Mouse (Mus musculus) kidney, embryonic 16.5 days (tissue): ENCODE data around the gene Fkbp2. TPM values are rescaled to one million over a fixed set of nuclear protein-coding genes. Genes with fewer than 3 reads are reported as not detected.

ENCODE experiments used
- ATAC-seq: fragments of 200-750 bp; cut with Nextera tagmentation; 2 replicates; pipeline ENCODE4 v1.8.0; 2017; ENCODE audit warnings: moderate TSS enrichment; ENCODE audit not compliant: low FRiP score, low TSS enrichment
- H3K27ac ChIP-seq: fragments of 300-500 bp; sonication (generic); 2 replicates; pipeline ENCODE4 v1.5.1; 2014; ENCODE audit warnings: low read length
- H3K27me3 ChIP-seq: fragments of 300-500 bp; sonication (generic); 2 replicates; pipeline ENCODE4 v1.6.1; 2014; ENCODE audit warnings: low read length, control low read depth, mixed read lengths; ENCODE audit not compliant: insufficient read depth
- H3K36me3 ChIP-seq: fragments of 300-500 bp; sonication (generic); 2 replicates; pipeline ENCODE4 v1.6.1; 2014; ENCODE audit warnings: low read length, control low read depth, mixed read lengths; ENCODE audit not compliant: insufficient read depth
- H3K4me1 ChIP-seq: fragments of 300-500 bp; sonication (generic); 2 replicates; pipeline ENCODE4 v1.6.1; 2014; ENCODE audit warnings: low read length, control low read depth, mixed read lengths; ENCODE audit not compliant: insufficient read depth
- H3K4me2 ChIP-seq: fragments of 300-500 bp; sonication (generic); replicated peaks from 2 replicates; pipeline ENCODE4 v1.6.1; 2014; ENCODE audit warnings: low read depth, low read length
- H3K4me3 ChIP-seq: fragments of 300-500 bp; sonication (generic); 2 replicates; pipeline ENCODE4 v1.5.1; 2014; ENCODE audit warnings: mild to moderate bottlenecking, low read length
- H3K9ac ChIP-seq: fragments of 300-500 bp; sonication (generic); replicated peaks from 2 replicates; pipeline ENCODE4 v1.6.1; 2014; ENCODE audit warnings: low read length
- H3K9me3 ChIP-seq: fragments of 300-500 bp; sonication (generic); 2 replicates; pipeline ENCODE4 v1.6.1; 2016; ENCODE audit warnings: low read length, control low read depth
- WGBS: fragments of 180-500 bp; shearing (Covaris S2); extraction: QIAGEN DNeasy Blood & Tissue Kit; methylation state at CpG from one replicate; pipeline ENCODE4 v1.1.7; 2014; 5-methylcytosine and 5-hydroxymethylcytosine counted together
- polyA plus RNA-seq: library from polyadenylated mRNA; unstranded; fragments of >200 nt; fragmentation: Nextera tagmentation; extraction: Ambion mirVana; gene quantifications from 2 replicates; pipeline ENCODE4 v1.2.1, GENCODE M21; 2015

Fkbp2 gene
- polyA plus RNA-seq, 1 experiment from 2014 or later = 150 TPM

GRCm38 (mm10) chr19:6942764-6943163 is 37.5 kb downstream of the Fkbp2 start:
- ATAC-seq = 0 out of 2 replicates have a peak, but pooled peaks have one; percentile 2
- no peaks in the 10 kb centered on the region for H3K27me3 ChIP-seq
- H3K4me3 ChIP-seq = peak overlapping the region; percentile 87
- H3K9ac ChIP-seq = peak overlapping the region; percentile 96
- no peaks in the 10 kb centered on the region for H3K36me3 ChIP-seq
- H3K9me3 ChIP-seq = no peaks in the 10 kb centered on the region
- WGBS = 27% methylated on average over 5 of the region's 5 CpGs
- peak overlapping the region; percentile 97 for H3K27ac ChIP-seq
- H3K4me1 ChIP-seq = peaks cover 24% of the 10 kb centered on the region
- H3K4me2 ChIP-seq = peak overlapping the region; percentile 98

DNA sequence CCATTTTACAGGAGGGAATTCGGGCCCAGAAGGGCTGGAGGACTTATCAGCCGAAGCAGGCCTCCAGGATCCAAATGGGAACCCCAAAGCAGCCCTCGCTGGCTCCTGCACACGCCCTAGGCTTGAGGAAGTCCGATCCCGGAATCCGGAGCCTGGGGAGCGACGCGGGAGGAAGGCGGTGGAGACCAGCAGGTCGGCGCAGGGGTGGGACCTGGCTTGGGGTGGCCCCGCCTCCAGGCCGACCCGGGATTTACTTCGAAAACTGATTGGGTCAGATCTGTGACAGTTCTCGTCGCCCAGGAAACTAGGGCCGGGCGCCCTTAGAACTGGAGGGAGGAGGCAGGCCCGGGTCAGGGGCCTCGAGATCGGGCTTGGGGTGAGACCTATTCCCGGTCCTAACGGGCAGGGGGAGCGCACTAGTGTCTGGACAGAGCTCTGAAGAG is 38.0 kb downstream of the Fkbp2 start, which contains the start of gene Gpr137:
Gene Gpr137 (minus strand): TSS at position 232 of the 443 bp plus-strand sequence.
- Histone ChIP-seq H3K27ac (peak within 1 kb of the TSS; percentile 97), H3K27me3 (no peaks in the 10 kb centered on the region), H3K9ac (peak within 1 kb of the TSS; percentile 96), H3K4me3 (peak within 1 kb of the TSS; percentile 87), H3K36me3 (no peaks in the 10 kb centered on the region), H3K4me1 (peaks cover 28% of the 10 kb centered on the region), H3K9me3 (no peaks in the 10 kb centered on the region), H3K4me2 (peak within 1 kb of the TSS; percentile 98)
- WGBS = under 1% methylated on average over 27 of the region's 27 CpGs
- ATAC-seq = peak; percentile 92

GRCm38 (mm10) chr19:6941372-6942248 is 38.7 kb downstream of the Fkbp2 start, which contains the start of gene Bad:
Gene Bad (plus strand): TSS chr19:6941861.
- peak; percentile 80 for ATAC-seq

DNA sequence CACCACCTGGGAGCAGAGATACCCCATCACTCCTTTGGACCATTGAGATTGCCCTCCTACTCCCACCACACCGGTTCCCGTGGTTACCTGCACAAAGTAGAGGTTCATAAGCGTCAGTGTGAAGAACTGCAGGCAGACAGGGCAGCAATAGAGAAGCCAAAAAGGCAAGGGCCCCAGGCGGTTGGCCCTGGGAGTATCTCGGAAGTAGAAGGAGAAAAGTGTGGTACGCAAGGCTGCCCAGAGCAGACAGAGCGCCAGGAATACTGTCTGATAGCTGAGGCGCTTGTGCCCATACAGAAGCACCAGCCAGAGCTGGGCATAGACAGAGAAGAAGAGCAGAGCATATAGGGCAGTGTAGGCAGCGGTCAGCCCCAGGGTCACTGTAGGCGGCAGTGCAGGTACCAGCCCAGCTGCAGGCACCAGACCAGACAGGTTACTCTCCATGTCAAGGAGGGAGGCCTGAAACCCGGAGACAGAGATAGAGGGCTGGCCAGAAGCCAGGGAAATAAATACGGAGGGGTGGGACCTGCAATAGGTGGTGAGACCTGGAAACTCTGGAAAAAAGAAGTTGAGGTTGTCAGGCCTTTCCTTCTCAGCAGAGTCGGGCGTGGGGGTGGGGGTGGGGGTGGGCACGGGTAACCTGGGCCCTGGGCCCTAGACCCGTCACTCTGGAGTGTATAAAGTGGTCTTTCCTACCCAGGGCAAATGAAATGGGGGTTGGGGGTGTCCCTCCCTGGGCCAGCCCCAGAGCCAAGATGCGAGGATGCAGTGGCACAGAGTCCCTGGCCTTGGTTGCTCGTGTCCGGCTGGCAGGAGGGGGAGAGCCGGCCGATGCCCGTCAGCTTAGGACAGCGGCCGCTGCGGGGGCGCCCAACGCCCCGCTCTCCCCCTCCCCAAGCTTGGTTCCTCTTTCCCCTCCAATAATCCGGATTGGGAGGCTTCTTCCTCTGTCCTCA is 39.6 kb downstream of the Fkbp2 start:
- H3K27ac ChIP-seq = peak overlapping the region; percentile 50; the same call in 1 of the 2 replicates
- WGBS = 18% methylated on average over 29 of the region's 29 CpGs
- ATAC-seq = peak; percentile 13; the same call in 1 of the 2 replicates
- H3K9ac ChIP-seq = peak overlapping the region; percentile 96
- peak overlapping the region; percentile 98 for H3K4me2 ChIP-seq
- peak overlapping the region; percentile 87 for H3K4me3 ChIP-seq
- H3K27me3 ChIP-seq = peaks cover 7% of the 10 kb centered on the region
- H3K9me3 ChIP-seq = no peaks in the 10 kb centered on the region
- peaks cover 28% of the 10 kb centered on the region for H3K4me1 ChIP-seq
- no peaks in the 10 kb centered on the region for H3K36me3 ChIP-seq

More at GRCm38 (mm10) chr19:6941372-6942248, 38.7 kb downstream of the Fkbp2 start, which contains the start of gene Bad:
- Histone ChIP-seq H3K9me3 (no peaks in the 10 kb centered on the region), H3K27ac (peak within 1 kb of the TSS; percentile 97), H3K4me2 (peak within 1 kb of the TSS; percentile 98), H3K9ac (peak within 1 kb of the TSS; percentile 96), H3K27me3 (no peaks in the 10 kb centered on the region), H3K4me3 (peak within 1 kb of the TSS; percentile 87), H3K4me1 (peaks cover 28% of the 10 kb centered on the region), H3K36me3 (no peaks in the 10 kb centered on the region)
- under 1% methylated on average over 83 of the region's 83 CpGs for WGBS

DNA sequence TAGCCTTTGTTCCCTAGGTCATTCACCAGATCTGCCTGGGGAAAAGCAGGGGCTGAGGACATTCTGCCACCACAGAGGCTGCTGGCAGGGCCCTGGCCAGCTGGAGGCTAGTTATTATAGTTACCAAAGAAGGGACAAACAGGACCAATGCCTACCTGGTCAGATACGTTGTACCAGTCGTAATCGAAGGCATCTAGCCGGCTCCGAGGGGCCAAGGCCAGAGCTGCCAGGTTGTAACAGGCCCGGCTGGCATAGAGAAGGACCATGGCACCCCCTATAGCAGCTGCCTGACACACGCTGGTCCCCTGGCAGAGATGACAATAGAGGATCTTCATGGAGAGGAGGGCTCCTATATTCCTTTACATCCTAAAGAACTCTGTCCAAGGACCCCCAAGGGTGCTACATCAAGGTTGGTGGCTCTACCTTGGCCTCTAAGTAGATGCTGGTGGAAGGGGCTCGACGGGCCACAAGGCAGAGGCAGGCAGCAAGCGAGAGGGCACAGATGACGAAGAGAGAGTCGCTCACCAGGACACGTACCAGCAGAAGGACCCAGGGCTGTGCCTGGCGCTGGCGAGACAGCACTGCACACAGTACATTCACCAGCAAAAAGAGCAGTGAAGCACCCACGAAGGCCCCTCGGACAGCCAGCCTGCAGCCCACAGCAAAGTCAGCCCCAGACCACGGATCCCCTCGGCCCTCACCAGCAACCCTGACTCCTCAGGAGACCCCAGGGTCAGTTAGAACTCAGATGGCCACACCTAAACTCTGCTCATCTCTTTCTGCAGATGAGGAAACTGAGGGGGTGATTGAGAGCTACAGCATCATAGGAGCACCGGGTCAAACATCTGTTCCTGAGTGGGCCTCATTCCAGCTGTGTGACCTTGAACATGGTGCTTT is 40.9 kb downstream of the Fkbp2 start:
- Histone ChIP-seq H3K9ac (no peak overlapping the region), H3K4me2 (no peak overlapping the region), H3K9me3 (no peaks in the 10 kb centered on the region), H3K36me3 (no peaks in the 10 kb centered on the region), H3K27me3 (peaks cover 20% of the 10 kb centered on the region), H3K4me3 (no peak overlapping the region), H3K4me1 (peaks cover 28% of the 10 kb centered on the region), H3K27ac (no peak overlapping the region)
- ATAC-seq = no peak
- WGBS = 93% methylated on average over 20 of the region's 20 CpGs

- Histone ChIP-seq H3K9ac (no peak overlapping the region), H3K9me3 (no peaks in the 10 kb centered on the region), H3K4me1 (peaks cover 35% of the 10 kb centered on the region), H3K4me2 (no peak overlapping the region), H3K27me3 (peaks cover 36% of the 10 kb centered on the region), H3K27ac (no peak overlapping the region), H3K36me3 (no peaks in the 10 kb centered on the region), H3K4me3 (no peak overlapping the region)
- ATAC-seq = no peak
- 69% methylated on average over 16 of the region's 16 CpGs for WGBS
These were observed 42.5 kb downstream of the Fkbp2 start for GRCm38 (mm10) chr19:6937541-6938465.

DNA sequence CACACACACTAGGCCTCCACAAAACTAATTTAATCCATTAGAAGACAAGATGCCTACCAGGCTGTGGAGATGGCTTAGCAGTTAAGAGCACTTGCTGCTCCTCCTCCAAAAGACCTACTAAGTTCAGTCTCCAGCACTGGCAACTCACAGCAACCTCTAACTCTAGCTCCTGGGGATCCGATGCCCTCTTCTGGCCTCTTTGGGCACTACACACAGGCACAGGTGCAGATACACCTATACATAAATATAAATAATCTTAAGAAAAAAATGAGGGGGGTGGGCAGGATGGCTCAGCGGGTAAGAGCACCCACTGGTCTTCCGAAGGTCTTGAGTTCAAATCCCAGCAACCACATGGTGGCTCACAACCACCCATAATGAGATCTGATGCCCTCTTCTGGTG is 44.0 kb downstream of the Fkbp2 start:
- Histone ChIP-seq H3K9me3 (no peaks in the 10 kb centered on the region), H3K4me1 (peaks cover 38% of the 10 kb centered on the region), H3K36me3 (no peaks in the 10 kb centered on the region), H3K4me3 (no peak overlapping the region), H3K9ac (no peak overlapping the region), H3K4me2 (no peak overlapping the region), H3K27ac (no peak overlapping the region), H3K27me3 (peaks cover 51% of the 10 kb centered on the region)
- ATAC-seq = no peak
- WGBS = 31% methylated on average over 3 of the region's 3 CpGs

- ATAC-seq = no peak; the same call in 1 of the 2 replicates
- Histone ChIP-seq H3K4me1 (peaks cover 24% of the 10 kb centered on the region), H3K4me3 (peak within 1 kb of the TSS; percentile 50), H3K27me3 (peaks cover 65% of the 10 kb centered on the region), H3K9me3 (no peaks in the 10 kb centered on the region), H3K27ac (no peak within 1 kb of the TSS), H3K36me3 (no peaks in the 10 kb centered on the region), H3K9ac (peak within 1 kb of the TSS; percentile 66), H3K4me2 (peak within 1 kb of the TSS; percentile 93)
- WGBS = 15% methylated on average over 18 of the region's 23 CpGs
These were observed 45.9 kb downstream of the Fkbp2 start, which contains the start of gene Kcnk4 for GRCm38 (mm10) chr19:6934195-6934977. Gene Kcnk4 (minus strand): TSS chr19:6934515.
